Mouse (Mus musculus) liver, embryonic 13.5 days (tissue): ENCODE measurements around the gene Olfr1412. TPM values are rescaled to one million over a fixed set of nuclear protein-coding genes. Genes with fewer than 3 reads are reported as not detected.

Experiments
- ATAC-seq: fragments of 200-750 bp; cut with Nextera tagmentation; 2 replicates; pipeline ENCODE4 v1.8.0; 2017; ENCODE audit warnings: low read depth, mild to moderate bottlenecking, moderate number of reproducible peaks, moderate library complexity
- DNase-seq: peaks from one replicate; pipeline ENCODE4 v3.0.0; 2022
- H3K27ac ChIP-seq: fragments of 300-500 bp; sonication (generic); 2 replicates; pipeline ENCODE4 v1.5.1; 2015; ENCODE audit warnings: moderate library complexity, mild to moderate bottlenecking, inconsistent platforms
- H3K27me3 ChIP-seq: fragments of 300-500 bp; sonication (generic); 2 replicates; pipeline ENCODE4 v1.6.1; 2015; ENCODE audit warnings: mild to moderate bottlenecking, inconsistent platforms
- H3K36me3 ChIP-seq: fragments of 300-500 bp; sonication (generic); 2 replicates; pipeline ENCODE4 v1.6.1; 2015; ENCODE audit warnings: mild to moderate bottlenecking, inconsistent platforms
- H3K4me1 ChIP-seq: fragments of 300-500 bp; sonication (generic); replicated peaks from 2 replicates; pipeline ENCODE4 v1.6.1; 2015; ENCODE audit warnings: inconsistent platforms
- H3K4me2 ChIP-seq: fragments of 300-500 bp; sonication (generic); 2 replicates; pipeline ENCODE4 v1.6.1; 2015; ENCODE audit warnings: inconsistent platforms, mild to moderate bottlenecking, moderate library complexity
- H3K4me3 ChIP-seq: fragments of 300-500 bp; sonication (generic); replicated peaks from 2 replicates; pipeline ENCODE4 v1.5.1; 2015; ENCODE audit warnings: mild to moderate bottlenecking, inconsistent platforms
- H3K9ac ChIP-seq: fragments of 300-500 bp; sonication (generic); 2 replicates; pipeline ENCODE4 v1.6.1; 2015; ENCODE audit warnings: mild to moderate bottlenecking, inconsistent platforms
- H3K9me3 ChIP-seq: fragments of 300-500 bp; sonication (generic); replicated peaks from 2 replicates; pipeline ENCODE4 v1.6.1; 2016; ENCODE audit warnings: inconsistent platforms
- WGBS: fragments of 180-500 bp; shearing (Covaris S2); methylation state at CpG from one replicate; pipeline ENCODE4 v1.1.7; 2015; ENCODE audit not compliant: insufficient replicate concordance; 5-methylcytosine and 5-hydroxymethylcytosine counted together
- polyA plus RNA-seq: library from polyadenylated mRNA; unstranded; fragments of >200 nt; fragmentation: Nextera tagmentation; extraction: Ambion mirVana; gene quantifications from 2 replicates; pipeline ENCODE4 v1.2.1, GENCODE M21; 2015

Gene Olfr1412
- polyA plus RNA-seq, 1 experiment from 2014 or later = not detected

GRCm38 (mm10) chr1:92616046-92616445, 30.5 kb downstream of the Olfr1412 start:
- DNase-seq = no peak
- WGBS = 55% methylated on average over 1 of the region's 1 CpGs
- H3K4me3 ChIP-seq = no peak overlapping the region
- H3K36me3 ChIP-seq = no peaks in the 10 kb centered on the region
- no peaks in the 10 kb centered on the region for H3K4me1 ChIP-seq
- no peak overlapping the region for H3K9ac ChIP-seq
- H3K27me3 ChIP-seq = 0 out of 2 replicates have a peak, but pooled peaks cover 2% of the 10 kb centered on the region
- no peak for ATAC-seq
- H3K9me3 ChIP-seq = no peaks in the 10 kb centered on the region
- H3K4me2 ChIP-seq = no peak overlapping the region
- H3K27ac ChIP-seq = no peak overlapping the region

DNA sequence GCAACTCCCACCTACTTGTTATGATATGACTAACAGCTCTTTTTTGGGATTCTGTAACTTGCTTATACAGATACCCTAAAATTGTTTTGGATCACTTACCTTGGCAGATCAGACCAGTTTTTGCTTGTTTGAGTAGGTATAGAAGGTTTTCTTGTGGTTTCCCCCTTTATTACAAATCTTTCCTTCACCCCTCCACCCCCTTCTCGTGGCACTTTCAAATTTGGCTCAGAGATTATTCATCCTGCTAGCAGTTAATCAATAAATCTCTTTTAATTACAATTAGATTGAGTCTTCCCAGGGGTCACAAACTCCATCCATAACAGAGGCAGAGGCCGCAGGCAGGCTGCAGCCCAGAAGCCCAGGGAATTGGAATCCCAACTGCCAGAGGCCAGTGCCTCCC, 31.9 kb downstream of the Olfr1412 start, which contains the start of gene Olfr12:
TSS of gene Olfr12 (plus strand) at position 301 of the 400 bp plus-strand sequence.
- ATAC-seq = no peak
- Histone ChIP-seq H3K9ac (no peak within 1 kb of the TSS), H3K27me3 (0 out of 2 replicates have a peak, but pooled peaks cover 2% of the 10 kb centered on the region), H3K36me3 (no peaks in the 10 kb centered on the region), H3K4me2 (no peak within 1 kb of the TSS), H3K27ac (no peak within 1 kb of the TSS), H3K4me1 (no peaks in the 10 kb centered on the region), H3K4me3 (no peak within 1 kb of the TSS), H3K9me3 (no peaks in the 10 kb centered on the region)
- 49% methylated on average over 2 of the region's 2 CpGs for WGBS
- no peak for DNase-seq

DNA sequence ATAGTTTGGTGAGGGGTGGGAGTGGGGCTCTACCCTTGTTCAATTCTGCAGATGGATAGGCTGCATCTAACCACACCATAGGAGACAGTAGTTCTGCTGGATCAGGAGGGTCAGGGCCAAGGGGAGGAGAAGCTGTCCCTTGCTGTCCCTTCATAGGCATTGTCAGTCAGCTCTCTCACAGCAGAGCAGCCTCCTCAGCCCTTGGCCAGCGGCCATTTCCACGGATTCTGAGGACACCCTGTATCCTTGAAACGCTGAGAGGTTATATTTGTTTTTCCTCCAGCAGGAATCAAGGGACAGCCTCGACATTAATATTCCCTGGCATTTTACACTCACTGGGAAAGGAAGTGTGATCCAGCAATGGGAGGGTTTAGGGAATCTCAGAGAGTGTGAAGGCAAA, 32.8 kb downstream of the Olfr1412 start:
- Histone ChIP-seq H3K4me2 (no peak overlapping the region), H3K4me1 (no peaks in the 10 kb centered on the region), H3K27ac (no peak overlapping the region), H3K36me3 (no peaks in the 10 kb centered on the region), H3K4me3 (no peak overlapping the region), H3K9me3 (no peaks in the 10 kb centered on the region), H3K9ac (no peak overlapping the region), H3K27me3 (0 out of 2 replicates have a peak, but pooled peaks cover 2% of the 10 kb centered on the region)
- ATAC-seq = no peak
- WGBS = 46% methylated on average over 4 of the region's 4 CpGs
- no peak for DNase-seq

DNA sequence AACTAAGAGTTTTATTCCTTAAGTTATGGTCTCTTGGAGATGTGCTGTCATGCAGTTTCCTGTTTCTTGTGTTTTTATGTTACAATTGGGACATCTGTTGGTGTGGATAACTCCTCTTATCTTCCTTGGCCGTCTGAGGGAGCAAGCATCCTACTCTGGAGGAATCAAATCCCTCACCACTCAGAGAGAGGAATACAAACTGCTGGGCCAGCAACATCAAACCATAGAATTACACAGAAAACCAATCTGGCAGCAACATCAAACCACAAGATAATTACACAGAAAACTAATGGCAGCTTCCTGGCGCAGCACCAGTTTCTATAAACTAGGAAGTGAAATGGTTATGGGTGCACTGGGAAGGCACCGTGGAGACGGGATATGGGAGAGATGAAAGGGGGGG, 42.6 kb downstream of the Olfr1412 start:
- Histone ChIP-seq H3K27ac (no peak overlapping the region), H3K4me2 (no peak overlapping the region), H3K36me3 (no peaks in the 10 kb centered on the region), H3K27me3 (no peaks in the 10 kb centered on the region), H3K4me1 (no peaks in the 10 kb centered on the region), H3K9me3 (no peaks in the 10 kb centered on the region), H3K9ac (no peak overlapping the region), H3K4me3 (no peak overlapping the region)
- no peak for DNase-seq
- ATAC-seq = no peak
- 47% methylated on average over 4 of the region's 4 CpGs for WGBS

DNA sequence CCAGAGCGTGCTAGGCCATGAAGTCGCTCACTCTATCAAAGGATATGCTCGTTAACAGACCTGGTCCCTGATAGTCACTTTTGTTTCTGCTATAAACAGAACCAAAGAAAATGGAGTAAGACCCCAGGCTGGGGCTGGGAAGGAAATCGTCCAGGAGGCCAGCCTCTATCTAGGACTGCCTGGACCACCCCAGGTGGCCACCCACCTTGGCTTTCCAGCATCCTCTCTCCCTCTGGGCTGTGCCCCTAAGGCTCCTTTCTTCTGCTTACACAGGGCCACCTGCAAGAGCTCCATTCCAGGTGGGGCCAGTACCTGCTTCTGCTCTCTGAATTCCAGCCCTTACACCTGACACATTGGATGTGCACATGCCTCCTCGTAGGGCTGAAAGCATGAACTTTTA, 46.6 kb downstream of the Olfr1412 start:
- Histone ChIP-seq H3K36me3 (peaks cover 16% of the 10 kb centered on the region), H3K9ac (no peak overlapping the region), H3K27me3 (no peaks in the 10 kb centered on the region), H3K4me2 (no peak overlapping the region), H3K27ac (no peak overlapping the region), H3K9me3 (no peaks in the 10 kb centered on the region), H3K4me1 (no peaks in the 10 kb centered on the region), H3K4me3 (no peak overlapping the region)
- WGBS = 64% methylated on average over 5 of the region's 5 CpGs
- DNase-seq (no peak), ATAC-seq (no peak)

DNA sequence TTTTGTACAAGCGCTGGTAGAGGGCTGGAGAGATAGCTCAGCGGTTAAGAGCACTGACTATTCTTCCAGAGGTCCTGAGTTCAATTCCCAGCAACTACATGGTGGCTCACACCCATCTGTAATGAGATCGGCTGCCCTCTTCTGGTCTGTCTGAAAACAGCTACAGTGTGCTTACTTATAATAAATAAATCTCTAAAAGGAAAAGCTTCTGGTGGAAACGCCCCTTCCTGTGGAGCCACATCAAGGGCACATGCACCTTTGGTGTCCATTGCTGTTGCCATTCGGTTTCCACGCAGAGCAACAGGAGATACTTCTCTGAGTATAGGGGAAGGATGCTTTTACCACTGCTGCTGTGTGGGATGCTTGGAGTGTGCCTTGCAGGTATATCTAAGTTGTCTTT, 47.4 kb downstream of the Olfr1412 start:
- ATAC-seq (no peak), DNase-seq (no peak)
- 54% methylated on average over 6 of the region's 6 CpGs for WGBS

DNA sequence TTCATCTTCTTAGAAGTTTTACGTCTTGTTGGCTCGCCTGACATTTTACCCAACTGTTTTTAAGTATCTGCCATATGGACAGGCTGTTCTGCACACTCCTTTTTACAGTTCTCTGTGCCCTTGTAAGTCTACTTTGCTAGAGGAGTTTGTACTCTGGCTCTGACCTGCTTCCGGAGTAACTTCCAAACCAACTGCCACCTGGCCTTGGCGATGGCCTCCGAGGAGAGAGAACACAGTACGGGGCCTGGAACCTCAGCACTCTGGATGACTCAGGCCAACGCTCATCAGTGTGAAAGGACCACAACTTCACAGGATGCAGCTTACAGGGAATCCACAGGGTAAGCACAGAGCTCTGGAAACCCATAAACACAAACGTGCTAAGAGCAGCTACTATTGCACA, 48.1 kb downstream of the Olfr1412 start:
- peaks cover 31% of the 10 kb centered on the region for H3K36me3 ChIP-seq
- H3K4me3 ChIP-seq = no peak overlapping the region
- no peaks in the 10 kb centered on the region for H3K27me3 ChIP-seq
- no peak overlapping the region for H3K27ac ChIP-seq
- no peaks in the 10 kb centered on the region for H3K9me3 ChIP-seq
- H3K4me2 ChIP-seq = no peak overlapping the region
- H3K4me1 ChIP-seq = no peaks in the 10 kb centered on the region
- DNase-seq (no peak), ATAC-seq (no peak)
- H3K9ac ChIP-seq = no peak overlapping the region
- 66% methylated on average over 8 of the region's 8 CpGs for WGBS

More for the DNA sequence above, 47.4 kb downstream of the Olfr1412 start:
- no peaks in the 10 kb centered on the region for H3K27me3 ChIP-seq
- no peaks in the 10 kb centered on the region for H3K4me1 ChIP-seq
- H3K4me2 ChIP-seq = no peak overlapping the region
- H3K9me3 ChIP-seq = no peaks in the 10 kb centered on the region
- no peak overlapping the region for H3K4me3 ChIP-seq
- H3K36me3 ChIP-seq = peaks cover 23% of the 10 kb centered on the region
- no peak overlapping the region for H3K9ac ChIP-seq
- H3K27ac ChIP-seq = no peak overlapping the region

DNA sequence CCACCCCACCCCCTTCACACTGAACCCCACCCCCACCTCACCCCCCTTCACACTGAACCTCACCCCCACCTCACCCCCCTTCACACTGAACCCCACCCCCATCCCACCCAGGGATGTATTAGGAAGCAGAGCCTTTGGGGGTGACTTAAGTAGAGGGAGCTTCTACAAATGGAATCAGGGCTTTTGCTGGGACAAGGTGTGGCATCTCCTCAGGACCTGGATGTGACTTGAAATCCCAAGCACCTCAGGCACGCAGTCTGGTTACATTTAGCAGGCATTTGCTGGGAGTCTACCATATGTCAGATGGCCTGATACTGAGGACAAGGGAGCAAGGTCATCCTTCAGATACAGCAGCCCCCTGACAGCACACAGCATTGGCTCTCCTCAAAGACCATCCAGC, 49.0 kb downstream of the Olfr1412 start:
- Histone ChIP-seq H3K9me3 (no peaks in the 10 kb centered on the region), H3K4me3 (no peak overlapping the region), H3K9ac (no peak overlapping the region), H3K4me2 (no peak overlapping the region), H3K36me3 (peaks cover 40% of the 10 kb centered on the region), H3K27me3 (no peaks in the 10 kb centered on the region), H3K27ac (no peak overlapping the region), H3K4me1 (no peaks in the 10 kb centered on the region; the same call in 1 of the 2 replicates)
- no peak for DNase-seq
- WGBS = 50% methylated on average over 1 of the region's 1 CpGs
- ATAC-seq = no peak

DNA sequence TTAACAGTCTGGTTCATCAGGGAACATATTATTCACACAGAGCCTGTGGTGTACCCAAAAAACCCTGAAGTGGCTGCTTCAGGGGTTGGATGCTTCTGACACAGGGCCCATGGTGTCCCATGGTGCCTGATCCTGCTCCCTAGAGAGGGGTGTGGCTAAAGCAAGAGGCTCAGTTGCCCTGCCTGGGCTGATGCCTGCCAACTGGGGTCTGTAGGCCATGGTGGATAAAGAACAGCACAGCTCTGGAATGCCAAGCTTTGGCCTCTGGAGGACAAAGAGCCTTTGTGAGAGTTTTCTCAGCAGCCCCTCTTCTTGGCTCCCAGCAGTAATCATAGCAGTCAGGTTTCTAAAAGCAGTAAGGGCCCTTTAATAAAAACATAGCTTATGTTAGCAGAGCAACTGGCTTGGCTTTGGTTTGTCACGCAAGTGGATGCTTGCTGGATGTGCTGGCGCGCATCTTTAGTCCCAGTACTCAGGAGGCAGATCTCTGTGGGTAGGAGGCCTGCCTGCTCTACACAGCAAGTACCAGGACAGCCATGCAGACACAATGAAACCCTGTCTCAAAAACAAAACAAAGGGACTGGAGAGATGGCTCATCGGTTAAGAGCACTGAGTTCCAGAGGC, 49.5 kb downstream of the Olfr1412 start:
- H3K9ac ChIP-seq = no peak overlapping the region
- no peak overlapping the region for H3K4me3 ChIP-seq
- no peaks in the 10 kb centered on the region for H3K9me3 ChIP-seq
- peaks cover 4% of the 10 kb centered on the region for H3K4me1 ChIP-seq
- ATAC-seq (no peak), DNase-seq (no peak)
- no peak overlapping the region for H3K4me2 ChIP-seq
- H3K27ac ChIP-seq = no peak overlapping the region
- WGBS = 80% methylated on average over 4 of the region's 4 CpGs
- no peaks in the 10 kb centered on the region for H3K27me3 ChIP-seq
- peaks cover 40% of the 10 kb centered on the region for H3K36me3 ChIP-seq

GRCm38 (mm10) chr1:92636015-92636414, 50.4 kb downstream of the Olfr1412 start:
- ATAC-seq (no peak), DNase-seq (no peak)
- Histone ChIP-seq H3K9ac (no peak overlapping the region), H3K4me1 (peaks cover 13% of the 10 kb centered on the region), H3K9me3 (no peaks in the 10 kb centered on the region), H3K4me3 (no peak overlapping the region), H3K4me2 (no peak overlapping the region), H3K36me3 (peaks cover 40% of the 10 kb centered on the region), H3K27ac (no peak overlapping the region), H3K27me3 (no peaks in the 10 kb centered on the region)
- 68% methylated on average over 8 of the region's 8 CpGs for WGBS

DNA sequence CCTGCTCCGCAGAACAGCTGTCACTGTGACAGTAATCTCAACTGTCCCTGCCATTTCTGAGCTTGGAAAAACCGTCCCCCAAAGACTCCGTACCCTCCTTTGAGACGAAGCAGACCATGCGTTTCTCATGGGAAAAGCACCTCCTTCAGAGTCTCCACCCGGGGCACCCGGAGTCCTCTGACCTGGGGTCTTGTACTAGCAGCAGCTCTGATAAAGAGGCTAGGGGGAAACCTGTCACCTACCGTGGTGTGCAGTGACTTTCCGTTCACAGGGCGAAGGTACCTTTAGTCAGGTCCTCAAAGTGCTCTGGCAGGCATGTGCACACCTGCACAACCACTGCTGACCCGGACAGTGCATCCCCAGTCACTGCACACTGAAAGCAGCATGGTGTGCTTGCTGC, 51.1 kb downstream of the Olfr1412 start:
- DNase-seq = no peak
- H3K36me3 ChIP-seq = peaks cover 40% of the 10 kb centered on the region
- 84% methylated on average over 11 of the region's 11 CpGs for WGBS

DNA sequence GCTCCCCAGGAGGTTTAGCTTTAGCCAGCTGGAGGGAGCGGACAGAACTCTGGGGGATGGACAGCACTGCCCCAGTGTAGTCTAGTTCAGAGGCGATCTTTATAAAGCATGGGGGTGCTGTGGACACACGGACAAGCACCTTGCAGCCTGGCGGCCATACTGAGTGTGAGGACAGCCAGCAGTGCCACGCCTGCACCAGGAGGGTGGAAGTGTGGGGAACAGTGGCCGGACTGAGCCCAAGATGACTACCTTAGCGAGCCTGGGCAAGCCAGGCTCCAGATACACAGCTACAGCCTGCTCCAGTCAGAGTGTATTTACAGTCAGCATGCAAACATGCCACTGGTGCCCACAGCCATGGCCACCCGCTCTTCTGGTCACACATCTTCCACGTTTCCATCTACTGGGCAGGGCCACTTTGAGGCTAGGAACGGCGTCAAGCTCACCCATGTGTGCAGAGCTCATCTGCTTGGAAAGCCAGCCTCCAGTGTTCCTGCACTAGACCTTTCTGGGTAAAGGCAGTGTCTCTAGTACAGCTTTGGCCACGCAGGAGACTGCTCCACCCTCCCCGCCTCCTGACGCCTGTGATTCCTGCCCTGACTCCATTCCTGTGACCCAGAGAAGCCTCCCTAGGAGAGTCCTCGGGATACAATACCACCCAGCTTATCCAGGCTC, 52.1 kb downstream of the Olfr1412 start:
- peaks cover 40% of the 10 kb centered on the region for H3K36me3 ChIP-seq
- no peaks in the 10 kb centered on the region for H3K9me3 ChIP-seq
- no peak overlapping the region for H3K9ac ChIP-seq
- H3K4me1 ChIP-seq = peaks cover 21% of the 10 kb centered on the region
- 81% methylated on average over 15 of the region's 15 CpGs for WGBS
- H3K27me3 ChIP-seq = no peaks in the 10 kb centered on the region
- no peak overlapping the region for H3K27ac ChIP-seq
- ATAC-seq (no peak), DNase-seq (no peak)
- no peak overlapping the region for H3K4me3 ChIP-seq
- no peak overlapping the region for H3K4me2 ChIP-seq

More for the DNA sequence above, 51.1 kb downstream of the Olfr1412 start:
- ATAC-seq = no peak
- Histone ChIP-seq H3K4me3 (no peak overlapping the region), H3K4me1 (peaks cover 16% of the 10 kb centered on the region), H3K27ac (no peak overlapping the region), H3K27me3 (no peaks in the 10 kb centered on the region), H3K4me2 (no peak overlapping the region), H3K9ac (no peak overlapping the region), H3K9me3 (no peaks in the 10 kb centered on the region)
